Mouse (Mus musculus): ENCODE measurements around the gene Tenm4. TPM values are rescaled to one million over a fixed set of nuclear protein-coding genes. Genes with fewer than 3 reads are reported as not detected.

The Tenm4 gene
- polyA plus RNA-seq, 1 experiment from 2014 or later = 49.7 TPM

GRCm38 (mm10) chr7:96818236-96818916, 647.3 kb downstream of the Tenm4 start:
- WGBS = 81% methylated on average over 6 of the region's 6 CpGs
- H3K4me1 ChIP-seq = peaks cover 13% of the 10 kb centered on the region
- no peak for ATAC-seq (ENCODE audit: low FRiP score)
- no peaks in the 10 kb centered on the region for H3K9me3 ChIP-seq (replicated peaks)
- no peak overlapping the region for H3K4me2 ChIP-seq
- no peaks in the 10 kb centered on the region for H3K36me3 ChIP-seq
- H3K27me3 ChIP-seq (replicated peaks) = no peaks in the 10 kb centered on the region
- H3K9ac ChIP-seq (replicated peaks) = no peak overlapping the region
- H3K27ac ChIP-seq (replicated peaks) = no peak overlapping the region
- no peak overlapping the region for H3K4me3 ChIP-seq (replicated peaks)

- Histone ChIP-seq H3K4me1 (peaks cover 13% of the 10 kb centered on the region), H3K27ac (replicated peaks) (no peak overlapping the region), H3K9ac (replicated peaks) (no peak overlapping the region), H3K36me3 (no peaks in the 10 kb centered on the region; the same call in 1 of the 2 replicates), H3K27me3 (replicated peaks) (no peaks in the 10 kb centered on the region), H3K4me2 (no peak overlapping the region), H3K9me3 (replicated peaks) (no peaks in the 10 kb centered on the region), H3K4me3 (replicated peaks) (no peak overlapping the region)
- no peak for ATAC-seq (ENCODE audit: low FRiP score)
- 26% methylated on average over 3 of the region's 3 CpGs for WGBS
Observed at GRCm38 (mm10) chr7:96819538-96819937, 648.5 kb downstream of the Tenm4 start.

- Histone ChIP-seq H3K9ac (replicated peaks) (no peak overlapping the region), H3K9me3 (replicated peaks) (no peaks in the 10 kb centered on the region), H3K27me3 (replicated peaks) (no peaks in the 10 kb centered on the region), H3K4me2 (no peak overlapping the region), H3K36me3 (no peaks in the 10 kb centered on the region; the same call in 1 of the 2 replicates), H3K4me3 (replicated peaks) (no peak overlapping the region), H3K27ac (replicated peaks) (no peak overlapping the region), H3K4me1 (peaks cover 13% of the 10 kb centered on the region)
- 14% methylated on average over 6 of the region's 6 CpGs for WGBS
- ATAC-seq (ENCODE audit: low FRiP score) = no peak
Observed at GRCm38 (mm10) chr7:96820343-96820742, 649.3 kb downstream of the Tenm4 start.

GRCm38 (mm10) chr7:96826101-96826500, 655.1 kb downstream of the Tenm4 start:
- H3K36me3 ChIP-seq = peaks cover 10% of the 10 kb centered on the region
- 0 out of 2 replicates have a peak, but pooled peaks cover 4% of the 10 kb centered on the region for H3K4me1 ChIP-seq
- ATAC-seq (ENCODE audit: low FRiP score) = no peak
- H3K4me2 ChIP-seq = no peak overlapping the region
- no peak overlapping the region for H3K9ac ChIP-seq (replicated peaks)
- no peaks in the 10 kb centered on the region for H3K9me3 ChIP-seq (replicated peaks)
- whole genome bisulfite sequencing = 72% methylated on average over 6 of the region's 6 CpGs
- no peak overlapping the region for H3K27ac ChIP-seq (replicated peaks)
- no peak overlapping the region for H3K4me3 ChIP-seq (replicated peaks)
- no peaks in the 10 kb centered on the region for H3K27me3 ChIP-seq (replicated peaks)

- 90% methylated on average over 6 of the region's 6 CpGs for WGBS
- Histone ChIP-seq H3K4me3 (replicated peaks) (no peak overlapping the region), H3K27ac (replicated peaks) (no peak overlapping the region), H3K9me3 (replicated peaks) (no peaks in the 10 kb centered on the region), H3K36me3 (peaks cover 10% of the 10 kb centered on the region), H3K4me1 (0 out of 2 replicates have a peak, but pooled peaks cover 6% of the 10 kb centered on the region), H3K4me2 (no peak overlapping the region), H3K9ac (replicated peaks) (no peak overlapping the region), H3K27me3 (replicated peaks) (no peaks in the 10 kb centered on the region)
- no peak for ATAC-seq (ENCODE audit: low FRiP score)
Observed at GRCm38 (mm10) chr7:96826672-96827071, 655.6 kb downstream of the Tenm4 start.

- peak overlapping the region; percentile 20; the same call in 1 of the 2 replicates for H3K27ac ChIP-seq (replicated peaks)
- no peak overlapping the region for H3K4me2 ChIP-seq
- no peaks in the 10 kb centered on the region for H3K9me3 ChIP-seq (replicated peaks)
- ATAC-seq (ENCODE audit: low FRiP score) = peak; percentile 46; the same call in 1 of the 2 replicates
- WGBS = 13% methylated on average over 9 of the region's 9 CpGs
- H3K9ac ChIP-seq (replicated peaks) = no peak overlapping the region
- no peak overlapping the region for H3K4me3 ChIP-seq (replicated peaks)
- H3K27me3 ChIP-seq (replicated peaks) = no peaks in the 10 kb centered on the region
- H3K4me1 ChIP-seq = peaks cover 32% of the 10 kb centered on the region
- H3K36me3 ChIP-seq = peaks cover 11% of the 10 kb centered on the region
Observed at GRCm38 (mm10) chr7:96832551-96832950, 661.5 kb downstream of the Tenm4 start.

- 26% methylated on average over 3 of the region's 3 CpGs for WGBS
- H3K27ac ChIP-seq (replicated peaks) = no peak overlapping the region; the same call in 1 of the 2 replicates
Observed at GRCm38 (mm10) chr7:96833012-96833411, 662.0 kb downstream of the Tenm4 start.

GRCm38 (mm10) chr7:96834681-96835289, 663.7 kb downstream of the Tenm4 start:
- WGBS = 13% methylated on average over 6 of the region's 6 CpGs

More at GRCm38 (mm10) chr7:96833012-96833411, 662.0 kb downstream of the Tenm4 start:
- no peak overlapping the region for H3K4me2 ChIP-seq
- peaks cover 32% of the 10 kb centered on the region for H3K4me1 ChIP-seq
- no peak overlapping the region for H3K4me3 ChIP-seq (replicated peaks)
- no peak overlapping the region for H3K9ac ChIP-seq (replicated peaks)
- no peaks in the 10 kb centered on the region for H3K9me3 ChIP-seq (replicated peaks)
- no peaks in the 10 kb centered on the region for H3K27me3 ChIP-seq (replicated peaks)
- no peak; the same call in 1 of the 2 replicates for ATAC-seq (ENCODE audit: low FRiP score)
- H3K36me3 ChIP-seq = peaks cover 10% of the 10 kb centered on the region

GRCm38 (mm10) chr7:96835313-96835712, 664.3 kb downstream of the Tenm4 start:
- peaks cover 32% of the 10 kb centered on the region for H3K4me1 ChIP-seq
- H3K36me3 ChIP-seq = peaks cover 8% of the 10 kb centered on the region; the same call in 1 of the 2 replicates
- ATAC-seq (ENCODE audit: low FRiP score) = peak; percentile 32; the same call in 1 of the 2 replicates
- no peak overlapping the region for H3K4me3 ChIP-seq (replicated peaks)
- no peak overlapping the region for H3K9ac ChIP-seq (replicated peaks)
- no peak overlapping the region for H3K4me2 ChIP-seq
- H3K27ac ChIP-seq (replicated peaks) = no peak overlapping the region
- no peaks in the 10 kb centered on the region for H3K9me3 ChIP-seq (replicated peaks)
- no peaks in the 10 kb centered on the region for H3K27me3 ChIP-seq (replicated peaks)
- whole genome bisulfite sequencing = 16% methylated on average over 2 of the region's 2 CpGs

More at GRCm38 (mm10) chr7:96834681-96835289, 663.7 kb downstream of the Tenm4 start:
- Histone ChIP-seq H3K27me3 (replicated peaks) (no peaks in the 10 kb centered on the region), H3K9me3 (replicated peaks) (no peaks in the 10 kb centered on the region), H3K4me1 (peaks cover 32% of the 10 kb centered on the region), H3K36me3 (peaks cover 8% of the 10 kb centered on the region; the same call in 1 of the 2 replicates), H3K4me3 (replicated peaks) (no peak overlapping the region), H3K27ac (replicated peaks) (peak overlapping the region; percentile 60; the same call in 1 of the 2 replicates), H3K4me2 (no peak overlapping the region), H3K9ac (replicated peaks) (no peak overlapping the region)
- ATAC-seq (ENCODE audit: low FRiP score) = peak; percentile 65; the same call in 1 of the 2 replicates

- Histone ChIP-seq H3K4me1 (peaks cover 16% of the 10 kb centered on the region), H3K9me3 (replicated peaks) (no peaks in the 10 kb centered on the region), H3K9ac (replicated peaks) (no peak overlapping the region), H3K27me3 (replicated peaks) (no peaks in the 10 kb centered on the region), H3K4me3 (replicated peaks) (no peak overlapping the region), H3K36me3 (peaks cover 8% of the 10 kb centered on the region; the same call in 1 of the 2 replicates), H3K27ac (replicated peaks) (no peak overlapping the region), H3K4me2 (no peak overlapping the region)
- 53% methylated on average over 8 of the region's 8 CpGs for WGBS
- no peak for ATAC-seq (ENCODE audit: low FRiP score)
Observed at GRCm38 (mm10) chr7:96838271-96838841, 667.3 kb downstream of the Tenm4 start.

GRCm38 (mm10) chr7:96838926-96839325, 667.9 kb downstream of the Tenm4 start:
- no peak for ATAC-seq (ENCODE audit: low FRiP score)
- no peak overlapping the region for H3K9ac ChIP-seq (replicated peaks)
- H3K36me3 ChIP-seq = peaks cover 8% of the 10 kb centered on the region; the same call in 1 of the 2 replicates
- H3K27ac ChIP-seq (replicated peaks) = no peak overlapping the region
- WGBS = 90% methylated on average over 4 of the region's 4 CpGs
- H3K4me2 ChIP-seq = no peak overlapping the region
- H3K4me1 ChIP-seq = peaks cover 19% of the 10 kb centered on the region
- no peaks in the 10 kb centered on the region for H3K27me3 ChIP-seq (replicated peaks)
- no peaks in the 10 kb centered on the region for H3K9me3 ChIP-seq (replicated peaks)
- H3K4me3 ChIP-seq (replicated peaks) = no peak overlapping the region

All from neural tube, embryonic 15.5 days (tissue).